Mouse (Mus musculus) spleen, postnatal 10 days (tissue): ENCODE results near the gene Gm10681.
"Not testable (repeated sequence)": the region's sequence is repeated elsewhere in the genome, so short reads cannot be mapped to it uniquely, and the experiment has no call there.

Source experiments
- DNase-seq, 2 experiments: peaks; one replicate each; pipeline ENCODE4 v3.0.0; 2021 to 2022; ENCODE audit warnings: low spot score in 2 of 2

Gm10681 gene

DNA sequence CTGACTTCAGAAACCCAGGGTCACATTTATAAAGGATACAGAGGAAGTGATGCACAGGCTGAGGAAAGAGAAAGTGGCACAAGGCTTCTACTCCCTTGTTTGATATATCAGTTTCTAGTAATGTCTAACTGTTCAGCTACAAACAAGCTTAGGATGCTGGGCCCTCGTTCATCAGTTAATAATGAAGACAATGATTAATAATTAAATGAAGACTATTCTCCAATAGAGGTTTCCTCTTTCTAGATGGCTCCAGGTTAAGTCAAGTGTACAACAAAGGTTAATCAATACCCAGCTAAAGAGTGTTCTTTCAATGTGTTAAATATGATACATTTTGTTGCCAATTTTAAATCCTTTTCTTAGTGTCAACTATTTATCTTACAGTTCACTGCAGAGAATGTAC is 78.2 kb downstream of the Gm10681 start, which contains the start of gene Hsd3b4:
Hsd3b4 (minus strand) TSS at position 101 of the 400 bp plus-strand sequence.
- not testable (repeated sequence) for DNase-seq

DNA sequence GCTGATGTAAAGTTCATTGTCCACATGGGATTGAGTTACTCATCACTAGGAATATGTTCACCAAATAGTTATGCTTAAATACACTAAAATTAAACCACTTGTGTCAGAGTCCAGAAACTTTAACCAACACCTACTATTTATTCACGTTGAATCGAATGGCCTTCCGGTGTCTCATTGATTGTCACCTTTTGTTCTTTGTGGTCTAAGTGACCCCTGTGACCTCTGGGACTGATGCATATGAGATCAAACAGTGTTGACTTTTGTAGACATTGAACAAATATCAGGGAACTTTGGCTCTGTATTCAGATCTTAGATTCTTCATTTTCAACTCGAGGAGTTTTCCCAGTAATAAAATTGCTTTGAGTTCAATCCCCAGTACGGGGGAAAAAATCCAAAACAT is 81.4 kb downstream of the Gm10681 start:
- not testable (repeated sequence) for DNase-seq
